Mouse (Mus musculus) MEL (cell line): ENCODE measurements around the gene Enc1. TPM values are rescaled to one million over a fixed set of nuclear protein-coding genes. Genes with fewer than 3 reads are reported as not detected.

ENCODE experiments used
- DNase-seq: peaks from one replicate; pipeline ENCODE4 v3.0.0; 2011; ENCODE audit warnings: low read depth, low spot score
- H3K27ac ChIP-seq: 2 replicates; pipeline ENCODE4 v1.5.1; 2012; ENCODE audit warnings: low read depth, mild to moderate bottlenecking, control low read depth, low read length, moderate library complexity; ENCODE audit not compliant: control insufficient read depth
- H3K27me3 ChIP-seq, 2 experiments: fragments of 150-350 bp in 1 of 2; sonication (generic) in 1 of 2; 2 replicates each; pipeline ENCODE4 v1.6.1; 2012; ENCODE audit warnings: low read length in 2 of 2, mild to moderate bottlenecking in 2 of 2, improper control_type of control experiment in 1 of 2, moderate library complexity in 1 of 2; ENCODE audit not compliant: insufficient read depth in 2 of 2, control insufficient read depth in 1 of 2
- H3K36me3 ChIP-seq, 2 experiments: 2 replicates each; pipeline ENCODE4 v1.6.1; 2012 to 2014; ENCODE audit warnings: low read length in 2 of 2, improper control_type of control experiment in 1 of 2, inconsistent platforms in 1 of 2, mild to moderate bottlenecking in 1 of 2; ENCODE audit not compliant: insufficient read depth in 2 of 2, control insufficient read depth in 1 of 2
- H3K4me1 ChIP-seq, 2 experiments: fragments of 150-350 bp in 1 of 2; sonication (generic) in 1 of 2; 2 replicates each; pipeline ENCODE4 v1.6.1; 2012; ENCODE audit warnings: low read length in 2 of 2, improper control_type of control experiment in 1 of 2, mild to moderate bottlenecking in 1 of 2; ENCODE audit not compliant: insufficient read depth in 2 of 2, control insufficient read depth in 1 of 2
- H3K4me3 ChIP-seq, 2 experiments: fragments of 150-350 bp in 1 of 2; sonication (generic) in 1 of 2; 2 replicates each; pipeline ENCODE4 v1.5.1; 2012; ENCODE audit warnings: low read depth in 2 of 2, low read length in 2 of 2, mild to moderate bottlenecking in 2 of 2, moderate library complexity in 2 of 2, control low read depth in 1 of 2, improper control_type of control experiment in 1 of 2; ENCODE audit not compliant: control insufficient read depth in 1 of 2, insufficient read depth in 1 of 2
- H3K79me2 ChIP-seq: 2 replicates; pipeline ENCODE4 v1.6.1; 2012; ENCODE audit warnings: mild to moderate bottlenecking, low read length, moderate library complexity; ENCODE audit not compliant: control insufficient read depth, poor library complexity, insufficient read depth
- H3K9ac ChIP-seq: 2 replicates; pipeline ENCODE4 v1.6.1; 2012; ENCODE audit warnings: low read depth, mild to moderate bottlenecking, control low read depth, low read length, moderate library complexity; ENCODE audit not compliant: control insufficient read depth, poor library complexity, severe bottlenecking
- H3K9me3 ChIP-seq: fragments of 150-350 bp; sonication (generic); replicated peaks from 2 replicates; pipeline ENCODE4 v1.6.1; 2012; ENCODE audit warnings: mild to moderate bottlenecking, low read length, improper control_type of control experiment, moderate library complexity; ENCODE audit not compliant: insufficient read depth
- E2F4 ChIP-seq: IDR thresholded peaks from 2 replicates; pipeline ENCODE4 v1.6.1; 2011; ENCODE audit warnings: low read depth, low read length, improper control_type of control experiment, borderline replicate concordance
- ELF1 ChIP-seq: IDR thresholded peaks from 2 replicates; pipeline ENCODE4 v1.6.1; 2014; ENCODE audit warnings: low read depth, mild to moderate bottlenecking, inconsistent platforms, low read length, improper control_type of control experiment, moderate library complexity
- EP300 ChIP-seq, 2 experiments: IDR thresholded peaks; 2 replicates each; pipeline ENCODE4 v1.6.1; 2011; ENCODE audit warnings: improper control_type of control experiment in 2 of 2, low read length in 2 of 2, low read depth in 1 of 2, mild to moderate bottlenecking in 1 of 2
- ETS1 ChIP-seq: IDR thresholded peaks from 2 replicates; pipeline ENCODE4 v1.6.1; 2012; ENCODE audit warnings: low read depth, mild to moderate bottlenecking, inconsistent platforms, low read length, improper control_type of control experiment, moderate library complexity
- KAT2A ChIP-seq: conservative IDR thresholded peaks from 2 replicates; pipeline ENCODE4 v1.6.1; 2012; ENCODE audit warnings: low read depth, low read length, improper control_type of control experiment, inconsistent platforms
- NELFE ChIP-seq: IDR thresholded peaks from 2 replicates; pipeline ENCODE4 v1.6.1; 2011; ENCODE audit warnings: low read depth, low read length, improper control_type of control experiment
- NRF1 ChIP-seq: IDR thresholded peaks from 2 replicates; pipeline ENCODE4 v1.6.1; 2014; ENCODE audit warnings: low read depth, mild to moderate bottlenecking, inconsistent platforms, low read length, improper control_type of control experiment, moderate library complexity; ENCODE audit not compliant: poor library complexity, insufficient read depth, severe bottlenecking
- POLR2A ChIP-seq, 2 experiments: IDR thresholded peaks; 2 replicates each; pipeline ENCODE4 v1.6.1; 2011 to 2012; ENCODE audit warnings: low read length in 2 of 2, mild to moderate bottlenecking in 2 of 2, control low read depth in 1 of 2, improper control_type of control experiment in 1 of 2, low read depth in 1 of 2, moderate library complexity in 1 of 2; ENCODE audit not compliant: control insufficient read depth in 1 of 2, insufficient read depth in 1 of 2, poor library complexity in 1 of 2
- SIN3A ChIP-seq: IDR thresholded peaks from 2 replicates; pipeline ENCODE4 v1.6.1; 2012; ENCODE audit warnings: low read length, improper control_type of control experiment, inconsistent platforms
- TBP ChIP-seq: IDR thresholded peaks from 2 replicates; pipeline ENCODE4 v1.8.0; 2011; ENCODE audit warnings: low read depth, low read length, improper control_type of control experiment
- TCF12 ChIP-seq: IDR thresholded peaks from 2 replicates; pipeline ENCODE4 v1.6.1; 2014; ENCODE audit warnings: low read depth, mild to moderate bottlenecking, inconsistent platforms, low read length, improper control_type of control experiment, moderate library complexity
- ZC3H11A ChIP-seq: IDR thresholded peaks from 2 replicates; pipeline ENCODE4 v1.6.1; 2012; ENCODE audit warnings: low read depth, mild to moderate bottlenecking, inconsistent platforms, low read length, improper control_type of control experiment
- ZMIZ1 ChIP-seq: IDR thresholded peaks from 2 replicates; pipeline ENCODE4 v1.6.1; 2012; ENCODE audit warnings: low read depth, mild to moderate bottlenecking, inconsistent platforms, low read length, improper control_type of control experiment, moderate library complexity
- polyA plus RNA-seq, 2 experiments: library from polyadenylated mRNA; stranded (reverse) in 1 of 2; unstranded in 1 of 2; fragments of >175 nt in 1 of 2; fragments of >200 nt in 1 of 2; gene quantifications; 2 replicates each; pipeline versions ENCODE4 v1.2.1 to v1.2.4; 2012; ENCODE audit warnings: low replicate concordance in 2 of 2, low read depth in 1 of 2; ENCODE audit not compliant: insufficient read length in 2 of 2, insufficient read depth in 1 of 2, missing spikeins in 1 of 2
- total RNA-seq: library from RNA; depleted of rRNA; stranded (reverse); fragments of 300-350 nt; gene quantifications from 2 replicates; pipeline ENCODE4 v1.2.3, GENCODE M21; 2012

Enc1 gene
- total and polyA plus RNA-seq, 3 experiments: not detected

DNA sequence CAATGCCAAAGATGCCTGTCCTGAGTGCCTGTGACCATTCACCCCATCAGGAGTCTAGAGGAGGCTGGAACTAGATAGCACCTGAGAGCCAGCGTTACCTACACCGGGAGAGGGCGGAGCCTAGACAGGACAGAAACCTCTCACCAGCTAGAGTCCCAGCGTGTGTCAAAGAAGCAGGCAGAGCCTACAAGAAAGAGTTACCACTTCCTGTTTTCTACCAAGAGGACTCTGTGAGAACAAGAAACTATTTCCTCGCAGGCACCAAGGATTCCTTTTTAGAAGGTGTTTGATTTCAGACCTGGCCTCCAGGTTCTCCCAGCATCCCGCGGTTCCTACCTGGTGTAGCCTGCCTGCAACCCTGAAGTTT, 32.8 kb upstream of the Enc1 start:
- no peaks in the 10 kb centered on the region for H3K9me3 ChIP-seq
- DNase-seq: peak; percentile 79
- no peaks in the 10 kb centered on the region for H3K27me3 ChIP-seq
- peaks cover 5 to 36% of the 10 kb centered on the region in 2 experiments for H3K4me1 ChIP-seq
- peak overlapping the region; percentile 49 for H3K27ac ChIP-seq
- no peak for TF ChIP-seq NRF1
- no peak for TF ChIP-seq ZC3H11A
- no peak for TF ChIP-seq POLR2A (IDR thresholded peaks at IDR 0.05; ENCODE audit: control insufficient read depth in 1 of 2, insufficient read depth in 1 of 2, low read depth in 1 of 2, low read length in 2 of 2, poor library complexity in 1 of 2)
- no peak for TF ChIP-seq ZMIZ1
- TF ChIP-seq ELF1: peak; percentile 55; the same call in 1 of the 2 replicates
- no peak for TF ChIP-seq KAT2A
- peak; percentile 53; the same call in 1 of the 2 replicates for TF ChIP-seq SIN3A
- TF ChIP-seq NELFE: no peak; the same call in 1 of the 2 replicates
- TF ChIP-seq TBP: peak; percentile 29; the same call in 1 of the 2 replicates
- TF ChIP-seq ETS1: peak; percentile 3; the same call in 1 of the 2 replicates
- TF ChIP-seq EP300 (IDR thresholded peaks at IDR 0.05; ENCODE audit: low read depth in 1 of 2, low read length in 2 of 2): 0 out of 4 replicates have a peak, but pooled peaks of 1 of the 2 experiments have one; percentile 14
- no peaks in the 10 kb centered on the region for H3K79me2 ChIP-seq
- peak overlapping the region; percentile 27 to 43 for H3K4me3 ChIP-seq
- peak overlapping the region; percentile 53 for H3K9ac ChIP-seq
- peaks cover 0 to 23% of the 10 kb centered on the region in 2 experiments; a peak in 2 of 4 replicates for H3K36me3 ChIP-seq

GRCm38 (mm10) chr13:97208500-97209010, 32.4 kb upstream of the Enc1 start:
- peak overlapping the region; percentile 53 for H3K9ac ChIP-seq
- no peaks in the 10 kb centered on the region for H3K9me3 ChIP-seq
- H3K4me1 ChIP-seq: peaks cover 5 to 36% of the 10 kb centered on the region in 2 experiments
- peak; percentile 56 for DNase-seq
- H3K79me2 ChIP-seq: no peaks in the 10 kb centered on the region
- H3K27ac ChIP-seq: peak overlapping the region; percentile 49
- H3K27me3 ChIP-seq: no peaks in the 10 kb centered on the region
- peaks cover 0 to 23% of the 10 kb centered on the region in 2 experiments; a peak in 2 of 4 replicates for H3K36me3 ChIP-seq
- TF ChIP-seq TCF12: peak; percentile 19; the same call in 1 of the 2 replicates
- TF ChIP-seq TBP: no peak
- TF ChIP-seq ETS1: no peak; the same call in 1 of the 2 replicates
- no peak for TF ChIP-seq E2F4
- TF ChIP-seq EP300 (IDR thresholded peaks at IDR 0.05; ENCODE audit: low read depth in 1 of 2, low read length in 2 of 2): peak; percentile 18 to 70; a peak in 3 of 4 replicates
- TF ChIP-seq SIN3A: peak; percentile 6; the same call in 1 of the 2 replicates
- H3K4me3 ChIP-seq: peak overlapping the region; percentile 27 to 43
